ENCODE assay signal across 21 mouse cellular contexts in the genomic region with DNA sequence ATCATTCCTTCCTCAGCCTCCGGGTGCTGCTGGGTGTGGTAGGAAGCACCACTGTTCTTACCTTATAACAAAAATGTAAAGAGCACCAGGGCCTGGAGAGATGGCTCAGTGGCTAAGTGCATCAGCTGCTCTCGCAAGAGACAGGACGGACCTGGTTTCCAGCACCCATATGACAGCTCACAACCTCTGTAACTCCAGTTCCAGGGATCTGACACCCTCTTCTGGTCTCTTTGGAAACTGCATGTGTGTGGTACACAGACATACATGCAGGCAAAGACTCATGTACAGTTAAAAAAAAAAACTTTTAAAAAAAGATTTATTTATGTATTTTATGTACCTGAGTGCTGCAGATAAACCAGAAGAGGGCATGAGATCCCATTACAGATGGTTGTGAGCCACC. TPM values are rescaled to one million over a fixed set of nuclear protein-coding genes. Genes with fewer than 3 reads are reported as not detected.
"Had no signal": no experiment of that assay in that cellular context is flagged by ENCODE, and none has a peak within 500 bp of the region (broad histone marks: within the 10 kb centered on the region; RNA-seq: fewer than 3 reads in every experiment).

No protein-coding gene starts in this region.

- H3K36me3 ChIP-seq: limb, embryonic 12.5 days; lung, embryonic 15.5 days; midbrain, embryonic 13.5 days had no signal

- H3K27ac ChIP-seq: kidney, postnatal 0 days; limb, embryonic 12.5 days; lung, embryonic 15.5 days; midbrain, embryonic 13.5 days had no signal

- ATAC-seq: midbrain, embryonic 13.5 days had no signal

- H3K9ac ChIP-seq: limb, embryonic 12.5 days; lung, embryonic 15.5 days; midbrain, embryonic 13.5 days had no signal

- DNase-seq: kidney, adult 11 months; kidney, adult 9 months; kidney, postnatal 36 days; layer of hippocampus, adult 9-11 months; layer of hippocampus, postnatal 36 days; liver; lung, postnatal 14 days; right cerebral cortex, postnatal 14 days; thymus, adult 2 months; thymus, postnatal 25 days had no signal

- H3K9me3 ChIP-seq: lung, embryonic 15.5 days had no signal

- H3K4me3 ChIP-seq: limb, embryonic 12.5 days; lung, embryonic 15.5 days; midbrain, embryonic 13.5 days had no signal

- H3K4me2 ChIP-seq: limb, embryonic 12.5 days; lung, embryonic 15.5 days; midbrain, embryonic 13.5 days had no signal

- H3K27me3 ChIP-seq: limb, embryonic 12.5 days; lung, embryonic 15.5 days; midbrain, embryonic 13.5 days had no signal

- H3K4me1 ChIP-seq: limb, embryonic 12.5 days; lung, embryonic 15.5 days; midbrain, embryonic 13.5 days had no signal

RNA-seq across cellular contexts. Expression of a gene that starts 15.6 kb away (rescaled TPM):
- total RNA-seq: layer of hippocampus, adult 18-20 months; layer of hippocampus, postnatal 36 days; left cerebral cortex, adult 8-10 months; left cerebral cortex, postnatal 36 days had no signal
- polyA plus RNA-seq: limb, embryonic 12.5 days; midbrain, embryonic 13.5 days; testis, adult 2 months had no signal

RNA-seq across cellular contexts. Expression of a gene that starts 20.3 kb away (rescaled TPM):
- total RNA-seq: layer of hippocampus, adult 18-20 months; layer of hippocampus, postnatal 36 days; left cerebral cortex, adult 8-10 months; left cerebral cortex, postnatal 36 days; midbrain, postnatal 0 days had no signal
- polyA plus RNA-seq: limb, embryonic 12.5 days had no signal

RNA-seq across cellular contexts. Expression of a gene that starts 39.7 kb away (rescaled TPM):
- polyA plus RNA-seq: limb, embryonic 12.5 days had no signal

RNA-seq across cellular contexts. Expression of a gene that starts 52.7 kb away (rescaled TPM):
- total RNA-seq: layer of hippocampus, adult 18-20 months; layer of hippocampus, postnatal 36 days; left cerebral cortex, adult 8-10 months; left cerebral cortex, postnatal 36 days; midbrain, postnatal 0 days had no signal
- polyA plus RNA-seq: limb, embryonic 12.5 days; liver, embryonic 16.5 days; lung, embryonic 15.5 days; midbrain, embryonic 13.5 days; midbrain, postnatal 0 days; neural tube, embryonic 14.5 days; testis, adult 2 months had no signal
